Mouse (Mus musculus): ENCODE data around the gene Stpg4. TPM values are rescaled to one million over a fixed set of nuclear protein-coding genes. Genes with fewer than 3 reads are reported as not detected.

Gene Stpg4
- 0.51 TPM in 1 of 2 replicates, not detected in the other for polyA plus RNA-seq (2014; fragmentation: Nextera tagmentation; extraction: Ambion mirVana)

GRCm38 (mm10) chr17:87427511-87427910 is at the start of gene Stpg4:
Gene Stpg4 (minus strand): TSS chr17:87427741.
- Histone ChIP-seq H3K27me3 (ENCODE audit: control insufficient read depth, insufficient read depth, low read length) (no peaks in the 10 kb centered on the region), H3K9me3 (ENCODE audit: control insufficient read depth, low read length) (no peaks in the 10 kb centered on the region), H3K4me1 (ENCODE audit: control insufficient read depth, insufficient read depth, low read length) (no peaks in the 10 kb centered on the region), H3K4me3 (ENCODE audit: low read length) (no peak within 1 kb of the TSS), H3K27ac (ENCODE audit: low read depth, low read length) (no peak within 1 kb of the TSS), H3K4me2 (replicated peaks; ENCODE audit: low read depth, low read length) (no peak within 1 kb of the TSS), H3K36me3 (ENCODE audit: control insufficient read depth, insufficient read depth, low read length) (peaks cover 24% of the 10 kb centered on the region), H3K9ac (ENCODE audit: low read depth, low read length) (no peak within 1 kb of the TSS)
- 54% methylated on average over 24 of the region's 24 CpGs for WGBS
- peak; percentile 41; the same call in 1 of the 2 replicates for ATAC-seq (ENCODE audit: low FRiP score, low TSS enrichment)

- H3K36me3 ChIP-seq (ENCODE audit: control insufficient read depth, insufficient read depth, low read length), result no peaks in the 10 kb centered on the region
- 0 out of 2 replicates have a peak, but pooled peaks have one; percentile 13 for ATAC-seq (ENCODE audit: low FRiP score, low TSS enrichment)
- H3K4me2 ChIP-seq (replicated peaks; ENCODE audit: low read depth, low read length), result no peak overlapping the region
- no peak overlapping the region for H3K4me3 ChIP-seq (ENCODE audit: low read length)
- no peak overlapping the region for H3K9ac ChIP-seq (ENCODE audit: low read depth, low read length)
- H3K27ac ChIP-seq (ENCODE audit: low read depth, low read length), result no peak overlapping the region
- peaks cover 19% of the 10 kb centered on the region for H3K4me1 ChIP-seq (ENCODE audit: control insufficient read depth, insufficient read depth, low read length)
- 44% methylated on average over 8 of the region's 8 CpGs for WGBS
- H3K9me3 ChIP-seq (ENCODE audit: control insufficient read depth, low read length), result no peaks in the 10 kb centered on the region
- H3K27me3 ChIP-seq (ENCODE audit: control insufficient read depth, insufficient read depth, low read length), result no peaks in the 10 kb centered on the region
Observed at GRCm38 (mm10) chr17:87475356-87475755, 47.8 kb upstream of the Stpg4 start.

GRCm38 (mm10) chr17:87474501-87474795 is 46.9 kb upstream of the Stpg4 start:
- Histone ChIP-seq H3K4me1 (ENCODE audit: control insufficient read depth, insufficient read depth, low read length) (peaks cover 19% of the 10 kb centered on the region), H3K4me2 (replicated peaks; ENCODE audit: low read depth, low read length) (peak overlapping the region; percentile 72), H3K27ac (ENCODE audit: low read depth, low read length) (no peak overlapping the region), H3K36me3 (ENCODE audit: control insufficient read depth, insufficient read depth, low read length) (no peaks in the 10 kb centered on the region), H3K9me3 (ENCODE audit: control insufficient read depth, low read length) (no peaks in the 10 kb centered on the region), H3K27me3 (ENCODE audit: control insufficient read depth, insufficient read depth, low read length) (no peaks in the 10 kb centered on the region), H3K4me3 (ENCODE audit: low read length) (peak overlapping the region; percentile 31), H3K9ac (ENCODE audit: low read depth, low read length) (no peak overlapping the region; the same call in 1 of the 2 replicates)
- WGBS, result 1% methylated on average over 7 of the region's 7 CpGs
- peak; percentile 47; the same call in 1 of the 2 replicates for ATAC-seq (ENCODE audit: low FRiP score, low TSS enrichment)

GRCm38 (mm10) chr17:87473736-87474500 is 46.4 kb upstream of the Stpg4 start:
- Histone ChIP-seq H3K9me3 (ENCODE audit: control insufficient read depth, low read length) (no peaks in the 10 kb centered on the region), H3K27me3 (ENCODE audit: control insufficient read depth, insufficient read depth, low read length) (no peaks in the 10 kb centered on the region), H3K4me3 (ENCODE audit: low read length) (peak overlapping the region; percentile 31), H3K27ac (ENCODE audit: low read depth, low read length) (no peak overlapping the region), H3K4me2 (replicated peaks; ENCODE audit: low read depth, low read length) (peak overlapping the region; percentile 72), H3K4me1 (ENCODE audit: control insufficient read depth, insufficient read depth, low read length) (peaks cover 19% of the 10 kb centered on the region), H3K36me3 (ENCODE audit: control insufficient read depth, insufficient read depth, low read length) (no peaks in the 10 kb centered on the region), H3K9ac (ENCODE audit: low read depth, low read length) (peak overlapping the region; percentile 51)
- WGBS, result under 1% methylated on average over 23 of the region's 23 CpGs
- ATAC-seq (ENCODE audit: low FRiP score, low TSS enrichment), result peak; percentile 77

GRCm38 (mm10) chr17:87473441-87473735 is 45.8 kb upstream of the Stpg4 start:
- WGBS, result 10% methylated on average over 9 of the region's 9 CpGs
- no peaks in the 10 kb centered on the region for H3K27me3 ChIP-seq (ENCODE audit: control insufficient read depth, insufficient read depth, low read length)
- no peak overlapping the region for H3K27ac ChIP-seq (ENCODE audit: low read depth, low read length)
- H3K4me3 ChIP-seq (ENCODE audit: low read length), result peak overlapping the region; percentile 31
- no peaks in the 10 kb centered on the region for H3K36me3 ChIP-seq (ENCODE audit: control insufficient read depth, insufficient read depth, low read length)
- no peak for ATAC-seq (ENCODE audit: low FRiP score, low TSS enrichment)
- no peaks in the 10 kb centered on the region for H3K9me3 ChIP-seq (ENCODE audit: control insufficient read depth, low read length)
- H3K9ac ChIP-seq (ENCODE audit: low read depth, low read length), result peak overlapping the region; percentile 51
- peak overlapping the region; percentile 72 for H3K4me2 ChIP-seq (replicated peaks; ENCODE audit: low read depth, low read length)
- H3K4me1 ChIP-seq (ENCODE audit: control insufficient read depth, insufficient read depth, low read length), result peaks cover 19% of the 10 kb centered on the region

- no peak overlapping the region for H3K4me2 ChIP-seq (replicated peaks; ENCODE audit: low read depth, low read length)
- 46% methylated on average over 10 of the region's 10 CpGs for WGBS
Observed at GRCm38 (mm10) chr17:87472879-87473278, 45.3 kb upstream of the Stpg4 start.

GRCm38 (mm10) chr17:87471661-87472060 is 44.1 kb upstream of the Stpg4 start:
- WGBS, result 64% methylated on average over 6 of the region's 6 CpGs
- Histone ChIP-seq H3K4me1 (ENCODE audit: control insufficient read depth, insufficient read depth, low read length) (peaks cover 19% of the 10 kb centered on the region), H3K27me3 (ENCODE audit: control insufficient read depth, insufficient read depth, low read length) (no peaks in the 10 kb centered on the region), H3K4me2 (replicated peaks; ENCODE audit: low read depth, low read length) (no peak overlapping the region), H3K9me3 (ENCODE audit: control insufficient read depth, low read length) (no peaks in the 10 kb centered on the region), H3K9ac (ENCODE audit: low read depth, low read length) (no peak overlapping the region), H3K4me3 (ENCODE audit: low read length) (no peak overlapping the region), H3K27ac (ENCODE audit: low read depth, low read length) (no peak overlapping the region), H3K36me3 (ENCODE audit: control insufficient read depth, insufficient read depth, low read length) (no peaks in the 10 kb centered on the region)
- ATAC-seq (ENCODE audit: low FRiP score, low TSS enrichment), result no peak

More at GRCm38 (mm10) chr17:87472879-87473278, 45.3 kb upstream of the Stpg4 start:
- Histone ChIP-seq H3K9me3 (ENCODE audit: control insufficient read depth, low read length) (no peaks in the 10 kb centered on the region), H3K27me3 (ENCODE audit: control insufficient read depth, insufficient read depth, low read length) (no peaks in the 10 kb centered on the region), H3K27ac (ENCODE audit: low read depth, low read length) (no peak overlapping the region), H3K36me3 (ENCODE audit: control insufficient read depth, insufficient read depth, low read length) (no peaks in the 10 kb centered on the region), H3K4me3 (ENCODE audit: low read length) (no peak overlapping the region; the same call in 1 of the 2 replicates), H3K4me1 (ENCODE audit: control insufficient read depth, insufficient read depth, low read length) (peaks cover 19% of the 10 kb centered on the region), H3K9ac (ENCODE audit: low read depth, low read length) (no peak overlapping the region)
- ATAC-seq (ENCODE audit: low FRiP score, low TSS enrichment), result no peak

GRCm38 (mm10) chr17:87470797-87471196 is 43.3 kb upstream of the Stpg4 start:
- WGBS, result 63% methylated on average over 8 of the region's 8 CpGs
- ATAC-seq (ENCODE audit: low FRiP score, low TSS enrichment), result no peak

GRCm38 (mm10) chr17:87470282-87470681 is 42.7 kb upstream of the Stpg4 start:
- 69% methylated on average over 8 of the region's 8 CpGs for WGBS
- no peak for ATAC-seq (ENCODE audit: low FRiP score, low TSS enrichment)

More at GRCm38 (mm10) chr17:87470797-87471196, 43.3 kb upstream of the Stpg4 start:
- no peak overlapping the region for H3K4me2 ChIP-seq (replicated peaks; ENCODE audit: low read depth, low read length)
- no peaks in the 10 kb centered on the region for H3K36me3 ChIP-seq (ENCODE audit: control insufficient read depth, insufficient read depth, low read length)
- peaks cover 19% of the 10 kb centered on the region for H3K4me1 ChIP-seq (ENCODE audit: control insufficient read depth, insufficient read depth, low read length)
- H3K9ac ChIP-seq (ENCODE audit: low read depth, low read length), result no peak overlapping the region
- no peak overlapping the region for H3K27ac ChIP-seq (ENCODE audit: low read depth, low read length)
- H3K9me3 ChIP-seq (ENCODE audit: control insufficient read depth, low read length), result no peaks in the 10 kb centered on the region
- no peak overlapping the region for H3K4me3 ChIP-seq (ENCODE audit: low read length)
- H3K27me3 ChIP-seq (ENCODE audit: control insufficient read depth, insufficient read depth, low read length), result no peaks in the 10 kb centered on the region

More at GRCm38 (mm10) chr17:87470282-87470681, 42.7 kb upstream of the Stpg4 start:
- H3K27ac ChIP-seq (ENCODE audit: low read depth, low read length), result no peak overlapping the region
- no peak overlapping the region for H3K9ac ChIP-seq (ENCODE audit: low read depth, low read length)
- peaks cover 15% of the 10 kb centered on the region for H3K4me1 ChIP-seq (ENCODE audit: control insufficient read depth, insufficient read depth, low read length)
- H3K27me3 ChIP-seq (ENCODE audit: control insufficient read depth, insufficient read depth, low read length), result no peaks in the 10 kb centered on the region
- no peaks in the 10 kb centered on the region for H3K9me3 ChIP-seq (ENCODE audit: control insufficient read depth, low read length)
- H3K4me2 ChIP-seq (replicated peaks; ENCODE audit: low read depth, low read length), result no peak overlapping the region
- H3K4me3 ChIP-seq (ENCODE audit: low read length), result no peak overlapping the region
- H3K36me3 ChIP-seq (ENCODE audit: control insufficient read depth, insufficient read depth, low read length), result no peaks in the 10 kb centered on the region

All from kidney, embryonic 14.5 days (tissue).